Mouse (Mus musculus): Measurements from ENCODE around the gene Trappc6a. TPM values are rescaled to one million over a fixed set of nuclear protein-coding genes. Genes with fewer than 3 reads are reported as not detected.
"Not testable (repeated sequence)": the region's sequence is repeated elsewhere in the genome, so short reads cannot be mapped to it uniquely, and the experiment has no call there.

Trappc6a gene
- polyA plus RNA-seq, 2 experiments from 2014 or later: 38.7 to 44.6 TPM

- no peak for ATAC-seq
Observed at GRCm38 (mm10) chr7:19491731-19492130, 16.5 kb upstream of the Trappc6a start.

DNA sequence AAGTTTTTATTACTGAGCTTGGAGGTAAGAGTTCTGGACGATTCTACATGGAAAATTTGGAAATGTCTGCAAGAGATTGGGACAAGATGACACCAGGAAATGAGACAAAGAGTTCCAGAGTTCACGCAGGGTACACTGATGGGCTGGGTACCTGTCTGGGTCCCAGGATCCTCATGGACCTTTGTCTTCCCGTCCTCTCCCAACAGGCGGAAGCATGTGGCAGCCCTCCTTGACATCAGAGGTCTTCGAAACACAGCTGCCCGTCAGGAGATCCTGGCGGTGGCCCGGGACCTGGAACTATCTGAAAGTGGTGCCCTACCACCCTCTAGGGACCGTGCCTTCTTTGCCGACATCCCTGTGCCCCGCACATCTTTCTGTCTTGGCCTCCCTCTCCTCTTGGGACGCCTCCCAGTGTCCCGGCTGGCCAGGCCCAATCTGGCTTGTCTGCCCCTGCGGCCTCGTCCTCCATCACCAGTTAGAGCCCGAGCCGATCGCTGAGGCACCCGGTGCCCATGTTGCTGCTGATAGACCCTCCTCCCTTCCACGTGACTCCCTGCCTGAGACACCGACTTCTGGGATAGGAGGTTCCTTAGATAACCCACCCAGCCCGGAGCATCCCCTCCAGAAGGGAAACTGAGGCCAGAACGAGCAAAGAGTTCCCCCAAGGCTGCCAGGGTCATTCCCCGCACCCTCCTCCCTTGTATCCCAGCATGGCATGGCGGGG is 13.3 kb upstream of the Trappc6a start:
- no peak for ATAC-seq

DNA sequence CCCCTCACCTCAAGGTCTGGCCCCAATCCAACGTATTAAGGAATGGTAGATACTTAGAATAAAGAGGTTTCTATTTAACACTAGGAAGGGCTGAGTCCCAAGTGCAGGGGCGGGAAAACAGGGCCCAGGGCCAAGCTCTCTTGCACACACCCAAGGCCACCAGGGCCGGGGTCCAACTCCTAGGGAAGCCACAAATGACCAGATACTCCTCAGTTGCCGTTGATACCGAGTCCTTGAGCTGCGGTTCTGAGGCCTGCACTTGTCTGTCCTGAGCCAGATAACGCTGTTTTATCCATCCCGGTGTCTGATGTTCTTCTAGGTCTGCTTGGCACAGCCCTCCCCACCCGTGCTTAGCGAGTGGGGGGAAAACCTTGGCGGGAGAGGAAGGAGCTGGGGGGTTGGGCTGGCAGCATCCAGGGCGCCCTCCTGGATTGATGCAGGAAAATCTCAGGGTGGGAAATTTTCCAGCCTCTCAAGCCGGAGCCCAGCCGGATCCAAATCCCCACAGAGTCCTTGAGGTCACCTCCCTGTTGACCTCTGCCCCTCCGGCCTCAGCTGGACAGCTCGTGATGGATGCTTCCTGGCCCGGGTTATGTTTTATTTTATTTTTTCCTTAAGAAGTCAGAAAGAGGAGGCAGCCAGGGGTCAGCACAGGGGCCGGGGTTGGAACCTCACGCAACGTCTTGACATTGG is 12.5 kb upstream of the Trappc6a start:
- no peak for ATAC-seq

DNA sequence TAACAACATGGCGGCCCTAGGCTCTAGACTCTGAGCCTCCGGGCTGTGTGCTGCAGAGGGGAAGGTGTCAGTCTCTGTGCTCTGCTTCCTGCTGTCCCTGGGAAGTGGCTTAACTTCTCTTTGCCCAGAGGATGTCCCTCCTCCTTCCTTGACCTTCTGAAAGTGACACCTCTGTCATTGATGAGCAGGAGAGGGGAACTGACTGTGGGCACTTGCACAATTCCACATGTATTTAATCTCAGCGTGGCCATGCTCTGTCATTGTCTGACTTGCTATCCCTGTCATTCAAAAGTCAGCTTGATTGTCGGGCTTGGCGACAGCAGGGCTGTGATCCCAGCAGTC is 12.0 kb upstream of the Trappc6a start:
- no peak for ATAC-seq

- no peak for ATAC-seq
Observed at GRCm38 (mm10) chr7:19498326-19498725, 9.9 kb upstream of the Trappc6a start.

DNA sequence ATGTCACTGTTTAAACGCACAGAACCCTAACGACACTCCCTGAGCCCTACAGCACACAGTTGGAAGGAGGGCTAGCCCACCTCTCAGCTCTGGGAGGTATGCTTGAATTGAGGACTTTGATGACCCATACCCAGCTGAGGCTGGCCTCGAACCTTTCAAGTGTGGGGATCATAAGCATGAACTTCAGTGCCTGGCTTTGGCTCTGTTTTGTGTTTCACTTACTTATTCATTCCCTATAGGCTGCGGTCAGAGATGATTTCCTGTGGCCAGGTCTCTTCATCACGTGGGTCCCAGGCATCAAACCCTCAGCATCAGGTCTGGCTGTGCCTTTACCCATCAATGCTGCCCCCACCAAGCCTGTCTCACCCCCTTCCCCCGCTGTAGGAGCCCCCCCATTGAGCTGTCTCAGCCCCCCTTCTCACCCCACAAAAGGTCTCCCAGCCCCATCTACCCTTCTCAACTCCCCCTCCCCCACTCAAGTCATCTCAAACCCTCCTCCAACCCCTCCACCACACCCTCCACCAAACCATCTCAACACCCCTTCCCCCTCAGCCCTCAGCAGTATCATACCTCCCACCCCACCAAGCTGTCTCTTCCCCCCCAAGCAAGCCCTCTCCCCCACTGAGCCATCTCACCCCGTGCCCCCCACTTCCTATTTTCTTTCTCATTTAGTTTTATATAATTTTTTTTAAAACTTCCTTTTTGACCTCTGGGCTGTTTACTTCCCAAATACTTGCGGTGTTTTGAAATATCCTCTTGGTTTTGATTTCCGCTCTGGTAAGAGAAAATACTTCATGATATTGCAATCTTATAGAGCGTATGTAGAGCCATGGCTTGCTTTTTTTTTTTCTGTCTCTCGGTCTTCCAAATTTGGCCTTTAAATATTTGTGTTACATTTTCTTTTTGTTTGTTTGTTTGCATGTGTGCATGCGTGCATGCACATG is 7.5 kb upstream of the Trappc6a start:
- no peak for ATAC-seq

GRCm38 (mm10) chr7:19501658-19502057 is 6.5 kb upstream of the Trappc6a start:
- no peak for ATAC-seq

- no peak for ATAC-seq
Observed at GRCm38 (mm10) chr7:19503481-19504068, 4.6 kb upstream of the Trappc6a start.

DNA sequence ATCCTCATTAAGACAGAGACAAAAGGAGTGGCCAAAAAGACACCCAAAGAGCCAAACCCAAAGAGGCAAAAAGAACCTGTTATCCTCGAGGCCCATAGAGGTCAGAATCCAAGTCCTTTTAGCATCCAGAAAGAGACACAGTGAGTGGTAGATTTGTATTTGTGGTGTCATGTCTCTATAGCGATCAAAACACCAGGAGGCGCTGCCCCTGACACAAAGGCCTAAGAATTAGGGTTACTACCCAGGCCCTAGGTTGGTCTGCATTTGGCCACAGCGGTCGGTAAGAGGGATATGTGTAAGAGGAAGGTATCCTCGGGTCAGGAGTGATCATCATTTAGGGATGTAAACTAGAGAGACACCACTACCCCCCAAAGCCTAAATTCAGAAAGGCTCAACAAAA is 1.9 kb upstream of the Trappc6a start:
- ATAC-seq: no peak

DNA sequence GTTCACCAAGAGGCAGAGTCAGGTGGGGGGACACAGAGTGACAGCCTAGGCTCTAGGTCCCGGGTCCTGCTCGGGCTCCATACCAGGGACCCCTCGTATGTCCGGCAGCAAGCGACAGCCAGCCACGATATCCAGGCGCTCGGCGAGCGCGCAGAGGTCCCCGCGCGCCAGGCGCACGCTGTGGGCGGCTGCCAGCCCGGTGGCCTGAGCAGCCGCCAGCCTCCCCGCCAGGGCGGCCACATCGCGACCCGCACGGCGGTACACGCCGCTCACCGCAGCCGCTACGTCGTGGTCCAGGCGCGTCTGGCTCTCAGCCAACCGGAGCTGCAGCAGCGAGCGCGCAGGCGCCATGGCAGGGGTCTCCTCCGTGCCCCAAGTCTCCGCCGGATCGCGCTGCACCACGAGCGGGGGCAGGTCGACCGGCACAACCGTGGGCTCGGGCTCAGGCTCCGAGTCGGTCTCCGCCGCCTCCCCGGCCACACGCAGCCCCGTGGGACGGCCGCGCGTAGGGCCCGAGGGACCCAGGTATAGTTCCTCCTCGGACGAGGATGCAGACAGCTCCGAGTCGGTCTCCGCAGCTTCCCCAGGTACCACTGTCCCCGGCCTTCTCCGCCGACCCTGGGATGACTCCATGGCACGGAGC is 1.1 kb upstream of the Trappc6a start:
- ATAC-seq: no peak

DNA sequence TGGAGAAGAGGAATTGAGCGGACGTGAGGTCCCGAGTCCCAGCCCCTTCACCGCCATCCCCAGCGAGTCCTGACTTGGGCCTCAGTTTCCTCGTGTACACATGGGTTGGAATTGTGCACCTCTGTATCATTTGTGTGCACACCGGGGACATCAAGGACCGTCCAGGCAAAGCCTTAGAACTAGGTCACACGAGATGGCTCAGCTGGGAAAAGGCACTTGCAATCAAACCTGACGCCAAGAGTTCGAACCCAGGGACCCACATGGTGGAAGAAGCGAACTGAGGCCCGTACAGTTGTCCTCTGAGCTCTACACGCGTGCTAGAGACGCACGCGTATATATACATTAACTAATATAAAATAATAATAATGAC is 598 bp upstream of the Trappc6a start:
- ATAC-seq: no peak

GRCm38 (mm10) chr7:19508924-19509568 is 851 bp downstream of the Trappc6a start:
- ATAC-seq: peak; percentile 4

- no peak for ATAC-seq
Observed at GRCm38 (mm10) chr7:19509786-19510185, 1.6 kb downstream of the Trappc6a start.

GRCm38 (mm10) chr7:19511934-19512333 is 3.7 kb downstream of the Trappc6a start:
- ATAC-seq: not testable (repeated sequence)

DNA sequence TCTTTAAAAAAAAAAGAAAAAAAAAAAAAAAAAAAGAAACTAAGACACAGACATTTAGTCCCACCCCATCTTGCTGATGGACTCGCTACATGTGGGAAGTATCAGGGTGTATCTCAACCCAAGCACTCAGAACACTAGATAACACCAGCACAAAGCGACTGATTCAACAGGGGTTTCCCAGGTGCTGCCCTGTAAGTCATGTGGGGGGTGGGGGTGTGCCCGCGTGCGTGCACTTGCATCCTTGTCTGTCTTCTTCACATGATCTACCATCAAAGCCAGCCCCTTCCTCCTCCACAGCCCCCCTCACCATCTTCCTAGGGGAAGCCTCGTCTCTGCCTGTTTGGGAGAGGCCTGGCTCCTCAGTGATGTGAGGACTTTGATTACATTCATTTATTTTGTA is 4.2 kb downstream of the Trappc6a start:
- no peak for ATAC-seq

DNA sequence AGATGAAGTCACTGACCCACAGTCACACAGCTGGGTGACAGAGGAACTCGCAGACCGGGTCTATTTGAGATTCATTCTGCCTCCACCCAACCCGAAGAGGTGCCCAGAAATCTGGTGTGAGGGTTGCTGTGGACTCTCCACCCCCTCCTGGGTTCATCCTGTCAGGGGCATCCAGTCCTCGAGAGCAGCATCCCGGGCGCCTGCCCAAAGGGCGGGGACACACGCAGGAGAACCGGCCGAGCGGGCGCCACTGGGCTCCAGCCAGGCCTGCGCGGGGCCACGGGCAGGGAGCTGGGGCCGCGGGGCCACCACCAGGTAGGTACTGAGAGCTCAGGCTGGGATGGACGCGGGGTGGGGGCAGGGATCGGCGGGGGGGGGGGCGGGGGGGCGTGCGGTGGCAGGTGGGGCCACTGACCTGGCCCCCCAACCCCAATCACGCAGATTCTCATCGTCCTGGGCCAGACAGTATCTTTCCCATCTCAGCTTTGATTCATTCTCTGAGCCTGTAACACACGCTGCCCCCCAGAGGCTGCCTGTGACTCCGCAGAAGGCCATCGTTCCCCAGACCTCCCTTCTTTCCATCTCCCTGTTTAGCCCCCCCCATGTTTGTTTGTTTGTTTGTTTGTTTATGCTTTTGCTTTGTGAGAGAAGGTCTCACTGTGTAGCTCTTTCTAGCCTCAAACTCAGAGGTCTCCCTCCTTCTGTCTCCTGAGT is 9.6 kb downstream of the Trappc6a start, which contains the start of gene Nkpd1:
Nkpd1 (plus strand) TSS at position 187 of the 714 bp plus-strand sequence.
- no peak for ATAC-seq

GRCm38 (mm10) chr7:19520032-19520431 is 11.8 kb downstream of the Trappc6a start:
- ATAC-seq: no peak

- ATAC-seq: no peak
Observed at GRCm38 (mm10) chr7:19523017-19523756, 15.0 kb downstream of the Trappc6a start.

DNA sequence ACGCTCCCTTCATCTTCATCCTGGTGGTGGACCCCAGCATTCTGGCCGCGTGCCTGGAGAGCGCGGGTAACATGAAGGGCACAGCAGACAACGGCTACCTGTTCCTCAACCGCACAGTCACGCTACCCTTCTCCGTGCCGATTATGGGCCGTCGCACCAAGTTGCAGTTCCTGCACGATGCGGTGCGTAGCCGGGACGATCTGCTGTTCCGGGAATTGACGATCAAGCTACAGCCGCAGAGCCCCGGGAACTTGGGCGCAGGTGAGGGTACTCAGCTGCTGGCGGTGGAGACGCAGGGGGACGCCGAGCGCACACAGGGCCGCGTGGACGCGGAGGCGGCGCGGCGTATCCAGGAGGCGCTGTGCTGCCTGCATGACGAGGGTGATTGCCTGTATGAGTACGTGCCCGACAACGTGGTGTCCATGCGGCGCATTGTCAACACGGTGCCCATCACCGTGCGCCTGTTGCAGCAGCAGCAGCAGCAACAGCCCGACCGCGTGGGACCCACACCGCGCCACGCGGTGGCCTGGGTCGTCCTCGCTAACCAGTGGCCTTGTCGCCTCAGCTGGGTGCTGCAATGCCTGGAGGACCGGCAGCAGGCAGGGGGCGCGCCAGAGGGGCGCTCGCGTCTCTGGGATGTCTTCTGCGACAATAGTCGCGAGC is 15.7 kb downstream of the Trappc6a start:
- ATAC-seq: no peak
